Mouse (Mus musculus): ENCODE data around the gene Tbc1d17. TPM values are rescaled to one million over a fixed set of nuclear protein-coding genes. Genes with fewer than 3 reads are reported as not detected.

The Tbc1d17 gene
- total and polyA plus RNA-seq, 3 experiments, result 31.9 to 40.5 (median 38.5) TPM

- H3K4me3 ChIP-seq (replicated peaks in 1 of 3; ENCODE audit: low read depth in 2 of 3, low read length in 2 of 3, poor library complexity in 1 of 3), result peak overlapping the region; percentile 67 to 89 (median 77)
- peak; percentile 68 for TF ChIP-seq MAX (IDR thresholded peaks at IDR 0.05; ENCODE audit: low read length)
- no peak for TF ChIP-seq IRF4 (IDR thresholded peaks at IDR 0.05; ENCODE audit: low read depth, low read length)
- TF ChIP-seq MEF2A (IDR thresholded peaks at IDR 0.05; ENCODE audit: borderline replicate concordance, low read depth, low read length), result 0 out of 2 replicates have a peak, but pooled peaks have one; percentile 33
- no peak for TF ChIP-seq CHD1 (IDR thresholded peaks at IDR 0.05; ENCODE audit: low read depth, low read length)
- no peak for TF ChIP-seq POLR2AphosphoS2 (IDR thresholded peaks at IDR 0.05; ENCODE audit: low read depth, low read length)
- no peak for TF ChIP-seq ETS1 (conservative IDR thresholded peaks at IDR 0.05; ENCODE audit: low read depth, low read length)
- no peak for TF ChIP-seq E2F4 (IDR thresholded peaks at IDR 0.05; ENCODE audit: insufficient replicate concordance, low read depth, low read length)
- no peak for TF ChIP-seq KAT2A (IDR thresholded peaks at IDR 0.05; ENCODE audit: insufficient replicate concordance, low read length)
- TF ChIP-seq MXI1 (IDR thresholded peaks at IDR 0.05; ENCODE audit: low read depth, low read length), result peak; percentile 32; the same call in 1 of the 2 replicates
- peak; percentile 13; the same call in 1 of the 2 replicates for TF ChIP-seq TCF12 (IDR thresholded peaks at IDR 0.05; ENCODE audit: low read depth, low read length)
- no peak for TF ChIP-seq BHLHE40 (IDR thresholded peaks at IDR 0.05; ENCODE audit: low read depth, low read length)
- TF ChIP-seq CHD2 (IDR thresholded peaks at IDR 0.05; ENCODE audit: low read length), result no peak
- no peak for TF ChIP-seq NRF1 (IDR thresholded peaks at IDR 0.05; ENCODE audit: low read depth, low read length)
- no peak for TF ChIP-seq USF2 (conservative IDR thresholded peaks at IDR 0.05; ENCODE audit: low read depth, low read length)
- TF ChIP-seq MAFK (IDR thresholded peaks at IDR 0.05; ENCODE audit: insufficient replicate concordance, low read length), result no peak
- TF ChIP-seq CTCF (conservative IDR thresholded peaks at IDR 0.05 in 1 of 2, IDR thresholded peaks at IDR 0.05 in 1 of 2; ENCODE audit: low read depth in 2 of 2, low read length in 2 of 2), result peak in 1 of 2 experiments; percentile 79; a peak in 2 of 4 replicates
- no peak for TF ChIP-seq SMC3 (IDR thresholded peaks at IDR 0.05; ENCODE audit: low read depth, low read length)
- no peak for TF ChIP-seq PAX5 (IDR thresholded peaks at IDR 0.05; ENCODE audit: low read length)
- TF ChIP-seq EP300 (IDR thresholded peaks at IDR 0.05; ENCODE audit: low read length), result no peak
- TF ChIP-seq ZC3H11A (IDR thresholded peaks at IDR 0.05; ENCODE audit: low read depth, low read length), result no peak
- no peak for TF ChIP-seq RCOR1 (conservative IDR thresholded peaks at IDR 0.05; ENCODE audit: low read depth, low read length)
- TF ChIP-seq MAZ (IDR thresholded peaks at IDR 0.05; ENCODE audit: low read depth, low read length), result no peak
- 0 out of 2 replicates have a peak, but pooled peaks have one; percentile 68 for TF ChIP-seq SIN3A (IDR thresholded peaks at IDR 0.05; ENCODE audit: low read length)
- TF ChIP-seq ZNF384 (IDR thresholded peaks at IDR 0.05; ENCODE audit: low read depth, low read length), result peak; percentile 72
- no peak for TF ChIP-seq ZMIZ1 (IDR thresholded peaks at IDR 0.05; ENCODE audit: low read depth, low read length)
- TF ChIP-seq ELF1 (IDR thresholded peaks at IDR 0.05; ENCODE audit: low read depth, low read length), result 0 out of 2 replicates have a peak, but pooled peaks have one; percentile 20
- no peak for TF ChIP-seq GABPA (IDR thresholded peaks at IDR 0.05; ENCODE audit: insufficient replicate concordance, low read depth, low read length)
- no peak for TF ChIP-seq TBP (conservative IDR thresholded peaks at IDR 0.05; ENCODE audit: low read depth, low read length)
- no peak; the same call in 1 of the 2 replicates for TF ChIP-seq RAD21 (IDR thresholded peaks at IDR 0.05; ENCODE audit: low read depth, low read length)
- no peak for TF ChIP-seq JUN (IDR thresholded peaks at IDR 0.05; ENCODE audit: insufficient read depth, low read depth, low read length)
- TF ChIP-seq USF1 (IDR thresholded peaks at IDR 0.05; ENCODE audit: low read depth, low read length), result no peak
- no peak for TF ChIP-seq ZKSCAN1 (IDR thresholded peaks at IDR 0.05; ENCODE audit: borderline replicate concordance, low read depth, low read length)
- no peak; the same call in 1 of the 2 replicates for TF ChIP-seq HCFC1 (IDR thresholded peaks at IDR 0.05; ENCODE audit: low read depth, low read length)
- TF ChIP-seq NELFE (IDR thresholded peaks at IDR 0.05; ENCODE audit: low read depth, low read length), result no peak
- TF ChIP-seq POLR2A (IDR thresholded peaks at IDR 0.05; ENCODE audit: low read depth, low read length), result no peak
- no peak for TF ChIP-seq JUND (conservative IDR thresholded peaks at IDR 0.05; ENCODE audit: low read depth, low read length)
- TF ChIP-seq MYC (IDR thresholded peaks at IDR 0.05; ENCODE audit: low read depth, low read length), result peak; percentile 88
- TF ChIP-seq UBTF (IDR thresholded peaks at IDR 0.05; ENCODE audit: low read depth, low read length), result no peak
- in situ Hi-C loops (cut with MboI; ENCODE audit: low pct_ligation_motif_present, low pct_unique_long_range_greater_than_20kb, low sequenced_read_pairs) (no loop called here), dilution Hi-C loops (cut with MboI; ENCODE audit: extremely low pct_ligation_motif_present, extremely low pct_unique_long_range_greater_than_20kb, low sequenced_read_pairs) (no loop called here)
- H3K4me1 ChIP-seq (ENCODE audit: control insufficient read depth in 1 of 2, insufficient read depth in 2 of 2), result peaks cover 23 to 50% of the 10 kb centered on the region in 2 experiments
- peak overlapping the region; percentile 92 for H3K27ac ChIP-seq (ENCODE audit: insufficient read depth, low read depth)
- H3K9me3 ChIP-seq (replicated peaks; ENCODE audit: low read length), result no peaks in the 10 kb centered on the region
- H3K79me2 ChIP-seq (replicated peaks; ENCODE audit: control insufficient read depth, extremely low read depth, insufficient read depth, poor library complexity, severe bottlenecking), result peaks cover 80% of the 10 kb centered on the region
- peak overlapping the region; percentile 95 for H3K4me2 ChIP-seq (ENCODE audit: insufficient read depth, low read depth, poor library complexity, severe bottlenecking)
- no peaks in the 10 kb centered on the region for H3K27me3 ChIP-seq (replicated peaks)
- no peak for DNase-seq (ENCODE audit: extremely low read depth)
- peaks cover 20 to 56% of the 10 kb centered on the region in 2 experiments for H3K36me3 ChIP-seq (replicated peaks in 1 of 2; ENCODE audit: control insufficient read depth in 1 of 2, insufficient read depth in 1 of 2, low read length in 1 of 2)
- peak overlapping the region; percentile 93 for H3K9ac ChIP-seq (ENCODE audit: insufficient read depth, low read depth)
Observed at GRCm38 (mm10) chr7:44818164-44818563, 30.7 kb downstream of the Tbc1d17 start.
